Mouse (Mus musculus): Measurements from ENCODE around the gene Plekhg3. TPM values are rescaled to one million over a fixed set of nuclear protein-coding genes. Genes with fewer than 3 reads are reported as not detected.

The Plekhg3 gene
- total RNA-seq, 2 experiments from 2014 or later = 21.9 to 24.5 TPM

GRCm38 (mm10) chr12:76582841-76583240 lies 52.1 kb downstream of the Plekhg3 start:
- no peak for DNase-seq (ENCODE audit: low spot score in 2 of 2)

- DNase-seq (ENCODE audit: low spot score in 2 of 2) = no peak
These were observed 52.8 kb downstream of the Plekhg3 start for GRCm38 (mm10) chr12:76583454-76583853.

GRCm38 (mm10) chr12:76585028-76585427 lies 54.3 kb downstream of the Plekhg3 start:
- DNase-seq (ENCODE audit: low spot score in 2 of 2) = no peak

DNA sequence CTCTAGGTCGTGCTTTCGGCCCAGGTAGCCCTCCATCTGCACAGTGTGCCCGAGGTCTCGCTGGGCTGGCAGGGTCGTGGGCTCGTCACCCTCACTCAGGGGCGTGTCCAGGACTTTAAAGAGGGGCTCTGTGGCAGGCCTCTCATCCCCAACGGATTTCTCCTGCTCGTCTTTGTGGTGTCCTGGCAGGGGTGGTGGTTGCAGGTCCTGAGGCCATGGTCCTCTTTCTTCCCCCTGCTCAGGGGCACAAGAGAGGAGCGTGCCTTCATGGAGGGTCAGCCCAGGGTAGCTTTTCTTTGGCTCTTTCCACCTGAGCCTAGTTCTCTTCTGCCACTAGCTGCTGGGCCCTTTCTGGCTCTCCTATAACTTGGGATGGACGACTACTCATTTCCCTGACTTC lies 56.7 kb downstream of the Plekhg3 start:
- no peak for DNase-seq (ENCODE audit: low spot score in 2 of 2)

DNA sequence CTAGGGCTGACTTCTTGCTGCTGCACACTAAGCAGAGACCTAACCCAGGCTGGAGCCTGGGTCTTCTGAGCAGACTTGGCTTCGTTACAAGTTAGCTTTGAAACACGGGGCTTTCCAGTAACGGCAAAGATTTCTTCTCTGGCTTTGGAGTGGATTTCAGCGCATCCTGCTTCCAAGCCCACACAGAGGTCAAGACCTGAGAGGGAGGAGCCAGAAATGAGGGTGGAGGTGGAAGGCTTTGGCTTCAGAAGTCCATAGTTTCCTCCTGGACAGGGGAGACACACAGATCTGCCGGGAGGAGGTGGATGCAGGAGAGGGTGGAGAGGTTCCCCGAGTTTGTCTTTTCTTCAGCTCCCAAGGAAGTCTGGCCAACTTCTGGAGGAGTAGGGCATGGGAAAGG lies 58.8 kb downstream of the Plekhg3 start:
- no peak for DNase-seq (ENCODE audit: low spot score in 2 of 2)

- no peak for DNase-seq (ENCODE audit: low spot score in 2 of 2)
These were observed 60.3 kb downstream of the Plekhg3 start for GRCm38 (mm10) chr12:76591037-76591436.

DNA sequence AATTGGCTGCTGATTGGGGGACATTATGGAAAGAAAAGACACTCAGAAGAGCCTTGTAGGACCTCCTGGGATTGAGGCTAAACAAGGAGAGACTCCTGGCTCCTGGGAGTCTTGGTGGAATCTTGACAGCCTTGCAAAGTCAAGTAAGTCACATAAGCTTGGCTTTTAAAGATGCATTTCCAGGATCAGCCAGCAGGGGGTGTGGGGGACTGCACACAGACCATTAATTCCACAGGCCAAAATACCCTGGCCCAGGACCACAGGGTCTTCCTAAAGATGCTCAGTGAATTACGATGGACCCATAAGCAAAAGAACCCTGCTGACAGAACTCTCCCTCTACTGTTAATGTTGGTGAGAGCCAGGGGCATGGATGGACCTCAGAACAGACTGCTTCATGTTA lies 61.5 kb downstream of the Plekhg3 start:
- DNase-seq (ENCODE audit: low spot score in 2 of 2) = peak in 1 of 2 experiments; percentile 68

DNA sequence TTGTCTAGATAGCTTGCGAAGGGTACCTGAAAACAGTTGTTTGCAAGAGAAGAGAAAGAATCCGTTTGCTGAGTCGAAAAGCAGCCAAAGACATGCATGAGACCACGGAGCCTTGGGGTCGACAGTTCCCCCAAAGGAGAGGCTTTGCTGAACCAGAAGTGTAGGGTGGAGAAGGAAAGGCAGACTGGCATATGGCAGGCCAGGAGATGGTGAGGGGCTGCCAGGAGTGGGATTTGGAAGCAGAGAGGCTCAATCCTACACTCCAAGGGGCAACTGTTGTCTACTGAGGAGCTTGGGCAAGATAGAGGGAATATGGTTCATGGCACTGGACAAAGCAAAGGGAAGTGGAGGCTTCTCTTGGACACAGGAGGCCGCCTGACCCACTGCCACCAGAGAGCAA lies 62.6 kb downstream of the Plekhg3 start:
- DNase-seq (ENCODE audit: low spot score in 2 of 2) = no peak

GRCm38 (mm10) chr12:76593839-76594322 lies 63.2 kb downstream of the Plekhg3 start:
- DNase-seq (ENCODE audit: low spot score in 2 of 2) = peak; percentile 73 to 74

- DNase-seq (ENCODE audit: low spot score in 2 of 2) = no peak
These were observed 63.9 kb downstream of the Plekhg3 start for GRCm38 (mm10) chr12:76594556-76594955.

DNA sequence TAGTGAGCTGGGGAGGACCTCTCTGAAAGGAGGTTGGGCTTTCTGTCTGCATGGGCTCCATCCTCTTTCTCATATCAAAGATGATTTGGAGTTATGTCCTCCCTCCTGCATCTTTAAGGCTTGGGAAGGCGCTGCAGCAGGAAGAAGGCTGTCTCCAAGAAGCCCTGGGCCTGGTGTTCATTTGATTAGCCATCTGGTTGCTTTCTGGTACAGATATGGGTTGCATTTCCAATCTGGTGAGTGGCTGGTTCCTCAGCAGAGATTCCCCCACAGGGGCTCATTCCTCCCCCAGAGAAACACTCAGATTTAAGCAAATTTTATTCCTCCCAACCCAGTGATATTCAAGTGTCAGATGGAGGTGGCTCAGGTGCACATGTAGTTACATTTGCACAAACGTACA lies 65.1 kb downstream of the Plekhg3 start:
- peak; percentile 75 to 80 for DNase-seq (ENCODE audit: low spot score in 2 of 2)

GRCm38 (mm10) chr12:76596292-76597023 lies 65.8 kb downstream of the Plekhg3 start:
- peak; percentile 59 to 86 for DNase-seq (ENCODE audit: low spot score in 2 of 2)

DNA sequence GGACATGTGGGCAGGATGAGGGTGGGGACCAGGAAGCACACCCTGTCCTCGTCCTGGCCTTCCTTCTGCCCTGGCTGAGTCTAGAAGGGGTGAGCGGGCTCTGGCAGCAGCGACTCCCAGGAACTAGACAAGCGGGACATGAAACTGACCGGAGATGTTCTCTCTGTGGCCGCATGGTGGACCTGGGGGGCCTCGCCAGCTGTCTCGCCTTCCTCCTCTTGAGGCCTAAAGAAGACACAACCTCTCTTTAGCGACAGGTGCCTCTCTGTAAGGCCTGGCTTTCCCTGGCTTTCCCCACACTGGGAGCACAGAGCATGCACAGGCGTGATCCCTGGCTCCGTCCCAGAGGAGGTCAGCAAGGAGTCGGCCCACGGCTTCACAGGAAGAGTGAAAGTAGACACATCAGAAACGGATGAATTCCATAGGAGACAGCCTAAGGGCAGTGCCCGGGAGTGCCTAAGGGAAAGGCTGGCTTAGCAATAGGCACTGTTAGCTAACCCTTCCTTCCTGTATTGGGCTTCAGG lies 66.9 kb downstream of the Plekhg3 start:
- no peak for DNase-seq (ENCODE audit: low spot score in 2 of 2)

- no peak for DNase-seq (ENCODE audit: low spot score in 2 of 2)
These were observed 67.7 kb downstream of the Plekhg3 start for GRCm38 (mm10) chr12:76598196-76598928.

- no peak for DNase-seq (ENCODE audit: low spot score in 2 of 2)
These were observed 73.1 kb downstream of the Plekhg3 start for GRCm38 (mm10) chr12:76603779-76604178.

- DNase-seq (ENCODE audit: low spot score in 2 of 2) = no peak
These were observed 73.9 kb downstream of the Plekhg3 start for GRCm38 (mm10) chr12:76604546-76604945.

DNA sequence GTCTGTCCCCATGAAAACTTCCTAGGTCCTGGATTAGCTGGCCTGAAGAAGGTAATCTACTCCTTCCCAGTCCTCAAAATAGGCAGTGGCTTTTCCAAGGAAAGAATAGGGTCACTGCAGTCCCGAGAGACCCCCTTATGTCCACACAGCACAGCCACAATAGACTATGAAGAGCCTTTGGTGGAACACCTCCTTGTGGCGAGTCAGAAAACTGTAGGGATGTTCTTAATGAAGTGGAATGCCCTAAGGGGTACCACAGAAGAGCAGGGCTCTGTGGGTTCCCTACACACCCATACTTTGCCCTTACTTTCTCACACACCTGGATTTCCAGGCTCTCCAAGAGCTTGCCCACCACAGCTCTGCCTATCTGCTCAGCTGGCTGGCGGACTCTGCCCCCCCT lies 75.1 kb downstream of the Plekhg3 start:
- no peak for DNase-seq (ENCODE audit: low spot score in 2 of 2)

- DNase-seq (ENCODE audit: low spot score in 2 of 2) = no peak
These were observed 77.5 kb downstream of the Plekhg3 start for GRCm38 (mm10) chr12:76608241-76608640.

DNA sequence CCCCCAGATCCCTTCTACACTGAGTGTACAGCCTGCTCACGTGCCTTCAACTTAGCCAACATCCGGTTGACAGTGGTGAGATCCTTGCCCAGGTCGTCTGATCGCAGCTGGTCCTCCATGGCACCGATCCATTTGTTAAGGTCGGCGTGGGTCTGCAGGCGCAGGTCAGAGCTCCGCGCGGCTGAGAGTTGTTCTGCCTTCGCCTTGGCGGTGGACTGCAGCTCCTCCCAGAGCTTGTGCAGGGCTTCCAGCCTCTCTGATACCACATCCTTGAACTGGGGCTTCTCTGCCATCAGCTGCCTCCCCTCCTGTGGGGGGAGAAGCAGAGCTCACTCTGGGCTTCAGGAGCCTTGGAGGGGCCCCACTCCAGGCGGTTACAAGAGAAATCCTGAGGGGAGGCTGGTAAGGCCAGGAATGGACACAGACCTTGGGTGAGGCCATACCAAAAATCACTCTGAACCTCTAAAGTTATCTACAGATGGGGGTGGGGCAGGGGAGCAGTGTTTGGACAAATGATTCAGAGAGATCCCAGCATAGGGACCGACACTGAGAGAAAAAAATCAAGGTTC lies 78.4 kb downstream of the Plekhg3 start:
- DNase-seq (ENCODE audit: low spot score in 2 of 2) = no peak

DNA sequence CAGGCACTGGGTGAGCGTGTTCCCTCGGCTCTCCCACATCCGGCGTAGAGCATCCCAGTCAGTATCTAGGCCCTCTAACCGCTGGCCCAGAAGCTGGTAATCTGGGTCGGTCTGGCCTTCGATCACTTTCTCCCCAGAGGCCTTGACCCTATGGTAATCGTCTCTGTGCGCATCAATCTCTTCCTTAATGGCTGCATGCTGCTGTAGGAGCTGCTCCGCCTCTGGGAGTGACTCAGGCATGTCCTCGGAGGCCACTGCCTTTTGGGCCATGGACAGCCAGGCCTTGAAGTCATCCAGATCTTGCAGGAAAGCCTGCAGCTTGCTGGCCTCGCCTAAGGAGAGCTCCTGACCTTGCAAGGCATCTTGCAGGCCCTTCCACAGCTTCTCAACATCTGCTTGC lies 81.9 kb downstream of the Plekhg3 start:
- no peak for DNase-seq (ENCODE audit: low spot score in 2 of 2)

- DNase-seq (ENCODE audit: low spot score in 2 of 2) = no peak
These were observed 84.3 kb downstream of the Plekhg3 start for GRCm38 (mm10) chr12:76614868-76615579.
